Mouse (Mus musculus): ENCODE measurements around the gene Amy1. TPM values are rescaled to one million over a fixed set of nuclear protein-coding genes. Genes with fewer than 3 reads are reported as not detected.
"Not testable (repeated sequence)": the region's sequence is repeated elsewhere in the genome, so short reads cannot be mapped to it uniquely, and the experiment has no call there.

Amy1 gene
- polyA plus RNA-seq (2017; shearing (Covaris generic)): 1 to 10 TPM in 1 of 2 experiments, under 1 TPM in 1; 0.86 to 2.0 TPM

- no peak for ATAC-seq
These were observed at the start of gene Amy1 for GRCm38 (mm10) chr3:113606599-113606998. TSS of gene Amy1 (minus strand) at chr3:113606699.

GRCm38 (mm10) chr3:113654335-113654734 is 47.8 kb upstream of the Amy1 start:
- ATAC-seq: no peak

- ATAC-seq: not testable (repeated sequence)
These were observed 44.9 kb upstream of the Amy1 start for GRCm38 (mm10) chr3:113651386-113651785.

GRCm38 (mm10) chr3:113639545-113639944 is 33.0 kb upstream of the Amy1 start:
- ATAC-seq: no peak

- no peak for ATAC-seq
These were observed 27.7 kb upstream of the Amy1 start for GRCm38 (mm10) chr3:113634220-113634619.

GRCm38 (mm10) chr3:113631611-113632010 is 25.1 kb upstream of the Amy1 start:
- ATAC-seq: no peak

GRCm38 (mm10) chr3:113630564-113630963 is 24.1 kb upstream of the Amy1 start:
- peak; percentile 28 for ATAC-seq

- ATAC-seq: peak; percentile 95
These were observed 23.3 kb upstream of the Amy1 start, which contains the start of gene Rnpc3 for GRCm38 (mm10) chr3:113629606-113630359. TSS of gene Rnpc3 (minus strand) at chr3:113630149.

- no peak for ATAC-seq
These were observed 15.7 kb downstream of the Amy1 start for GRCm38 (mm10) chr3:113590844-113591243.

GRCm38 (mm10) chr3:113574578-113574977 is 31.9 kb downstream of the Amy1 start:
- no peak for ATAC-seq

GRCm38 (mm10) chr3:113574138-113574537 is 32.4 kb downstream of the Amy1 start:
- ATAC-seq: no peak

- no peak for ATAC-seq
These were observed 34.3 kb downstream of the Amy1 start for GRCm38 (mm10) chr3:113572158-113572557.

- ATAC-seq: no peak
These were observed 66.8 kb downstream of the Amy1 start for GRCm38 (mm10) chr3:113539692-113540091.

GRCm38 (mm10) chr3:113532328-113532727 is 74.2 kb downstream of the Amy1 start, which contains the start of gene Amy2a1:
TSS of gene Amy2a1 (minus strand) at chr3:113532428.
- ATAC-seq: not testable (repeated sequence)

Other genes starting within 250 kb of the Amy1 start
- not detected for gene Amy2a1, start 74.3 kb downstream of the Amy1 start, polyA plus RNA-seq (2017; shearing (Covaris generic))
- gene Rnpc3, start 23.4 kb upstream of the Amy1 start, polyA plus RNA-seq (2017; shearing (Covaris generic)): 10 to 100 TPM; 32.3 to 38.7 TPM